Mouse (Mus musculus): ENCODE data around the gene Git2. TPM values are rescaled to one million over a fixed set of nuclear protein-coding genes. Genes with fewer than 3 reads are reported as not detected.

Git2 gene
- polyA plus RNA-seq, 1 experiment from 2014 or later: 51.8 TPM

GRCm38 (mm10) chr5:114773780-114774179 lies 1.5 kb downstream of the Git2 start:
- Histone ChIP-seq H3K4me1 (ENCODE audit: insufficient read depth) (no peaks in the 10 kb centered on the region), H3K36me3 (ENCODE audit: insufficient read depth) (no peaks in the 10 kb centered on the region), H3K9me3 (ENCODE audit: low read depth, low read length) (no peaks in the 10 kb centered on the region), H3K4me3 (ENCODE audit: low read depth, low read length) (peak overlapping the region; percentile 84), H3K27me3 (ENCODE audit: insufficient read depth, low read length) (no peaks in the 10 kb centered on the region), H3K4me2 (peak overlapping the region; percentile 97), H3K9ac (peak overlapping the region; percentile 82), H3K27ac (ENCODE audit: low read depth) (peak overlapping the region; percentile 91)
- no peak for TF ChIP-seq CTCF (IDR thresholded peaks at IDR 0.05; ENCODE audit: low read depth)
- no peak for DNase-seq
- 1% methylated on average over 11 of the region's 11 CpGs for WGBS
- ATAC-seq (ENCODE audit: insufficient read depth): no peak

- Histone ChIP-seq H3K9me3 (ENCODE audit: low read depth, low read length) (no peaks in the 10 kb centered on the region), H3K36me3 (ENCODE audit: insufficient read depth) (no peaks in the 10 kb centered on the region), H3K4me3 (ENCODE audit: low read depth, low read length) (peak overlapping the region; percentile 84), H3K4me2 (peak overlapping the region; percentile 97), H3K4me1 (ENCODE audit: insufficient read depth) (no peaks in the 10 kb centered on the region), H3K27me3 (ENCODE audit: insufficient read depth, low read length) (no peaks in the 10 kb centered on the region), H3K27ac (ENCODE audit: low read depth) (peak overlapping the region; percentile 91), H3K9ac (peak overlapping the region; percentile 89)
- WGBS: under 1% methylated on average over 41 of the region's 52 CpGs
- TF ChIP-seq CTCF (IDR thresholded peaks at IDR 0.05; ENCODE audit: low read depth): no peak
- ATAC-seq (ENCODE audit: insufficient read depth) (peak; percentile 83), DNase-seq (peak; percentile 99)
These were observed 2.1 kb downstream of the Git2 start for GRCm38 (mm10) chr5:114773211-114773710.

- Histone ChIP-seq H3K4me2 (peak overlapping the region; percentile 97), H3K4me3 (ENCODE audit: low read depth, low read length) (peak overlapping the region; percentile 84), H3K9ac (peak overlapping the region; percentile 89), H3K27ac (ENCODE audit: low read depth) (peak overlapping the region; percentile 83), H3K27me3 (ENCODE audit: insufficient read depth, low read length) (no peaks in the 10 kb centered on the region), H3K36me3 (ENCODE audit: insufficient read depth) (no peaks in the 10 kb centered on the region), H3K4me1 (ENCODE audit: insufficient read depth) (no peaks in the 10 kb centered on the region), H3K9me3 (ENCODE audit: low read depth, low read length) (no peaks in the 10 kb centered on the region)
- WGBS: under 1% methylated on average over 39 of the region's 57 CpGs
- no peak for TF ChIP-seq CTCF (IDR thresholded peaks at IDR 0.05; ENCODE audit: low read depth)
- DNase-seq: peak; percentile 59
- peak; percentile 65 for ATAC-seq (ENCODE audit: insufficient read depth)
These were observed 2.7 kb downstream of the Git2 start for GRCm38 (mm10) chr5:114772456-114773203.

DNA sequence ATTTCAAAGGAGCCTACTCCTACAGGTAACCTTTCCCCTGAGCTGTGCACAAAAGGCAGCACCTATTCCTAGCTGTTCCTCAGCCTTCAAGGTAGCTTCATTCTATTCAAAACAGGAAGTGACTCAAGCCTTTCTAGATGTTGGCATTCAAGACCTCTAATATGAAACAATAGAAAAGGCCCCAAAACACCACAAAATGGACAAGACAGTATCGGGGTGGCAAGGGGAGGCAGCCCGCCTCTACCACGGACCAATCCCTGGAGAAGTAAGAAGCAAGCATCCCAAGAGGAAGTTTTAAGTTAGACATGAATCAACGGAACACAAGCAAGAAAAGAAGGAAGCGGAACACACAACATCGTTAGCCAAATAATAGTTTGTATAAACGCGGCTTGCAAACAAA lies 3.5 kb downstream of the Git2 start:
- Histone ChIP-seq H3K27ac (ENCODE audit: low read depth) (no peak overlapping the region), H3K4me1 (ENCODE audit: insufficient read depth) (no peaks in the 10 kb centered on the region), H3K9me3 (ENCODE audit: low read depth, low read length) (no peaks in the 10 kb centered on the region), H3K27me3 (ENCODE audit: insufficient read depth, low read length) (no peaks in the 10 kb centered on the region), H3K4me3 (ENCODE audit: low read depth, low read length) (peak overlapping the region; percentile 84), H3K36me3 (ENCODE audit: insufficient read depth) (0 out of 2 replicates have a peak, but pooled peaks cover under 1% of the 10 kb centered on the region), H3K4me2 (peak overlapping the region; percentile 97), H3K9ac (peak overlapping the region; percentile 89)
- TF ChIP-seq CTCF (IDR thresholded peaks at IDR 0.05; ENCODE audit: low read depth): no peak
- WGBS: 72% methylated on average over 8 of the region's 8 CpGs
- DNase-seq (peak; percentile 8), ATAC-seq (ENCODE audit: insufficient read depth) (no peak)

GRCm38 (mm10) chr5:114769786-114770185 lies 5.5 kb downstream of the Git2 start:
- Histone ChIP-seq H3K9me3 (ENCODE audit: low read depth, low read length) (no peaks in the 10 kb centered on the region), H3K4me2 (no peak overlapping the region), H3K36me3 (ENCODE audit: insufficient read depth) (peaks cover 16% of the 10 kb centered on the region; the same call in 1 of the 2 replicates), H3K27ac (ENCODE audit: low read depth) (no peak overlapping the region), H3K27me3 (ENCODE audit: insufficient read depth, low read length) (no peaks in the 10 kb centered on the region), H3K4me1 (ENCODE audit: insufficient read depth) (no peaks in the 10 kb centered on the region), H3K9ac (no peak overlapping the region), H3K4me3 (ENCODE audit: low read depth, low read length) (no peak overlapping the region)
- no peak for ATAC-seq (ENCODE audit: insufficient read depth)
- DNase-seq: no peak
- no peak for TF ChIP-seq CTCF (IDR thresholded peaks at IDR 0.05; ENCODE audit: low read depth)
- 91% methylated on average over 8 of the region's 8 CpGs for WGBS

GRCm38 (mm10) chr5:114767185-114767584 lies 8.1 kb downstream of the Git2 start:
- 92% methylated on average over 7 of the region's 7 CpGs for WGBS
- DNase-seq (no peak), ATAC-seq (ENCODE audit: insufficient read depth) (no peak)
- Histone ChIP-seq H3K4me3 (ENCODE audit: low read depth, low read length) (no peak overlapping the region), H3K9me3 (ENCODE audit: low read depth, low read length) (no peaks in the 10 kb centered on the region), H3K36me3 (ENCODE audit: insufficient read depth) (peaks cover 40% of the 10 kb centered on the region), H3K4me2 (no peak overlapping the region), H3K4me1 (ENCODE audit: insufficient read depth) (no peaks in the 10 kb centered on the region), H3K27ac (ENCODE audit: low read depth) (no peak overlapping the region), H3K27me3 (ENCODE audit: insufficient read depth, low read length) (no peaks in the 10 kb centered on the region), H3K9ac (no peak overlapping the region)
- TF ChIP-seq CTCF (IDR thresholded peaks at IDR 0.05; ENCODE audit: low read depth): no peak

DNA sequence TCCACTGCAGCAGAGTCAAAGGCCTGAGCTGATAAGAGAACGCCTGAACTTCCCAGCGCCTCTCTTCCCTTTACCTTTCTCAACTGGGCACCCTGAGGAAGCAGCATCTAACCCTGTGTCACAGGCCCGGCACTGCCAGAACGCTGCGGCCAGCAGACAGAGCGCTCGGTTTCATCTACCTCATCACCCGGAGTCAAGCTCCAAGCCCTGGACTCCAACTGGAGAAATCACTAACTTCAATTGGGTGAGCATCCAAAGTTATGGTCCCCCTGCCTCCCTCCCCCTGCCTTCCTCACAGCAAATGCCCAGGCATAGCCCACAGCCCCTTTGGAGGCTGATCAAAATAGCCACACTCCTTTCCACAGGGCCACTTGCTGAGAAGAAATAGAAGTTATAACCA lies 8.6 kb downstream of the Git2 start:
- H3K27me3 ChIP-seq (ENCODE audit: insufficient read depth, low read length): no peaks in the 10 kb centered on the region
- no peaks in the 10 kb centered on the region for H3K4me1 ChIP-seq (ENCODE audit: insufficient read depth)
- H3K4me2 ChIP-seq: no peak overlapping the region
- no peak overlapping the region for H3K9ac ChIP-seq
- no peak overlapping the region for H3K27ac ChIP-seq (ENCODE audit: low read depth)
- H3K4me3 ChIP-seq (ENCODE audit: low read depth, low read length): no peak overlapping the region
- TF ChIP-seq CTCF (IDR thresholded peaks at IDR 0.05; ENCODE audit: low read depth): no peak
- no peaks in the 10 kb centered on the region for H3K9me3 ChIP-seq (ENCODE audit: low read depth, low read length)
- ATAC-seq (ENCODE audit: insufficient read depth) (no peak), DNase-seq (no peak)
- peaks cover 45% of the 10 kb centered on the region for H3K36me3 ChIP-seq (ENCODE audit: insufficient read depth)
- whole genome bisulfite sequencing: 83% methylated on average over 8 of the region's 8 CpGs

All from lung, embryonic 14.5 days (tissue).